Mouse (Mus musculus) cerebellum, postnatal 14 days (tissue): ENCODE data around the gene Zp2.

ENCODE experiments used
- DNase-seq, 2 experiments: peaks; one replicate each; pipeline ENCODE4 v3.0.0; 2021; ENCODE audit warnings: mixed read lengths in 2 of 2

Gene Zp2

DNA sequence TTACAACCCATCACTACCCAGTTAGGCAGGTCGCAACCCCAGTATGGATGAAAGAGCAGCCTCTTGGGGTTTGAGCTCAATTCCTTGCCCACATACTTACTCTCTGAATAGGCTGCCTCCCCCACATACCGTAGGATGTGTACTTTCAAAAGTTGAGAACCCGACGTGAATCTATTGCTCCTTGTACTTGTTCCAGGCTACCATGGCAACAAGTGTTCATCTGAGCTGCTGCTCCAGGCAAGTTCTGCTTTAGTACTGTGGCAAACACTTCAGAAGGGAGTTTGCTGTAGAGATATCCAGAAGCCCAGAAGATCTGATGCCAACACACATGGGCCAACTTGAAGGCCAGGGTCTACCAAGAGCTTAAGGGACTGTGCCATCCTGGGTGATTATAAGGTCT, 16.1 kb downstream of the Zp2 start:
- no peak for DNase-seq

DNA sequence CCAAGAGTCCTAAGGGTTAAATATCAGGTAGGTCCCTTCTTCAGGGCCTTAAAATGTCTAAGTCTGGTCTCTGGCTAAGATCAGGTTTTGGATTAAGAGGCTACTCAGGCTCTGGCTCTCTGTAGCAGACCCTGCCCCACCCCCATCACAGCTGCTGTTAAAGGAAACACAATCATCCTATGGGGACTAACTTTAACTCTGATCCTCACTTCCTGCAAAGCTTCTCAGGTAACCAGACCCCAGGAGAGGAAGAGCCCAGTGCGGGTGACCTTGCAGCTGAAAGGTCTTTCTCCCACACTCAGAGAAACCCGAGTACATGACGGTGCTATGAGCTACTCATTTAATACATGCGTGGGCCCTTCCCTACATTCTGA, 17.4 kb downstream of the Zp2 start:
- no peak for DNase-seq

DNA sequence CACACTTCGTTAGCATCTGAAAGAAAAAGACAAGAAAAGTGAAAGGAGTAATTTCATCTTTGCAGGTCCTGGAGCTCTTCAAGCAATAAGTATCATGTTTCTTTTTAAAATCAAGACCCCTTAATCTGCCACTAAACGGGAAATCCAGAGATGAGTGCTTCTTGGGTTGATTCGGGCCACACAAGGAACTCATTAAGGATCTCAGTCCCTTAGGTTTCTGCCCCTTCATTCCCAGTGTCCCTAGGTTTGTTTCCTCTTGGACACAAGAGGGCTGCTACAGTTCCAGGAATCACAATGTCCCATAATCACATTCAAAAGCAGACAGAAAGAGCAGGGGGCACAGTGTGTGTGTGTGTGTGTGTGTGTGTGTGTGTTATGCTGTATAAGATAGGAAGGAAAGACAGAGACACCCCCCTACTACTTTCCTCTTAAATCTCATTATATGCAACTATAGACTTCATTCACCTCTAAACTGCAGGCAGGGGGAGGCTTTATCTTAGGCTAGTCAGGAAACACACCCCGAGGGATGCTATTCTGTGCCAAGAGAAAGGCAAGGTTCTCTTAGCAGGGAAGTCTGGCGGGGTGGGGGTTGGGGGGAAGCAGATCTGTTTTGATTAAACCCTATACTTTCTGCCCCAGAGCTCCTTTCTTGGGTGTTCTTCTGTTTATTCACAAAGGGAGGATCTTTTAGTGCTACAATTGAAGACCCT, 18.0 kb downstream of the Zp2 start:
- DNase-seq: no peak

DNA sequence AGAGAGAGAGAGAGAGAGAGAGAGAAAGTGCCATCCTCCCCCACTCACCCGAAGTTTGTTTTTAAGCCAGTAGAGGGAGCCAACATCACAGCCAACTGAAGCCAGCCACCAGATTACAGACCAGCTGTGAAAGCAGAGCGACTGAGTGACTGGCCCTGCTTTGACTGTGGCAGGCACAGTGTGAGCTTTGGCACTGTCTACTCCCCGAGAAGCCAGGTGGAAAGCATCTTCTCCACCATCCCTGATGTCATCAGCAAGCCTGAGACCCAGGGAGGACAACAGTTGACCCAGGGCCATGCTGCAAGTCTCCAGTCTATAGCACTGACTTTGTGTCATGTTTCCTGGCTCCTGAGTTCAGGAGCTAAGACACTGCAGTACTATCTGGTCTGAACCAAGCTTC, 20.2 kb downstream of the Zp2 start:
- peak; percentile 79 to 82 for DNase-seq

DNA sequence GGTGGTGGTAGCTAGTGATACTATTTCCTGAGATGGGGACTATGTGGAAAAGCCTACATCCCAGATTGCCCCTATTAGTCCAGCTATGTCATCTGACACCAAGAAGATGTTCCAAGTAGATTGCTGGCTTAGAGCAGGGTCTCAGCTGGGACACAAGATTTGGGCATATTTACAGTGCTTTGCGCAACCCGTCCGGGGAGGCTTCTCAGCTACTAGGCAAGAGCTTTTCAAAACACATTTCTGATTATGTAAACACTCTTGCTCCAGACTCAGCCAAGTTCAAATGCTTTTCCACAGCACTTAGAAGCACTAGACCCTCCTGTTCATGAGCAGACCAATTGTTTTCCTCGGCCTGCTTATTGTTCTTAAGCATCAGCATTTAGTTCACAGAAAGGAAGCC, 21.3 kb downstream of the Zp2 start:
- DNase-seq: no peak

DNA sequence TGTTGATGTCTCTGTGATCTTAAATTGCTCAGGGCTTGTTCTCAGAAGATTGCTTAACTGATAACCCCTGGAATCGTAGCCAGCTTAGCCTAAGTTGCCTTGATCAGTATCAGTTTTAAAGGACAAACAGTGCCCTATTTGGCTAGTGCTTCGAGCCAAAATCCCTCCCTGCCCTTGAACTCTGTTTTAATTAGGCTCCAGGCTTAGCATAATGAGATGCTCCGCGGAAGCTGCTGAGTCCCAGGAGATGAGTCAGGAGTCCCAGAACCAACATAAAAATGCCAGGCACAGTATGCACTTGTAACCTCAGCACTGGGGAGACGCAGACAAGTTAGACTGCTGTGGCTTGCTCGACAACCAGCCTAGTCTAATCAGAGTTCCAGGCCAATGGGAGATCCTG, 27.6 kb downstream of the Zp2 start:
- DNase-seq: no peak

DNA sequence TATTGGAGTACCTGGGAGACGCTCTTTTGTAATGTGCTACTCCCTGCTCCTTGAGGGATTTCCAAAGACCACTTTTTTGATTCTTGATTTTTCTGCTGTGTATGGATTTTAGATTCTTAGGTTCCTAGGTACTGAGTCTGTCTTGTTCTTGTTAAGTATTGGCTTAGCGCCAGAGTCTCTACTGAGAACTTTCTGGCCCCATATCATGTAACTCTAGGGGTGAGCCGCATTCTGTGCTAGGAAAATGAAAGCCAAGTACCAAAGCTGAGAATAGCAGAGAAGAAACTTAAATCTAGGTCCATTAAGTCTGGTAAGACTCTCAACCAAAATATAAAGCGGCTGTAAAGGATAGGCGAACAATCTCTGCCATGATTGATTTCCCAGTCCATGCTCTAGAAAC, 28.1 kb downstream of the Zp2 start:
- no peak for DNase-seq

DNA sequence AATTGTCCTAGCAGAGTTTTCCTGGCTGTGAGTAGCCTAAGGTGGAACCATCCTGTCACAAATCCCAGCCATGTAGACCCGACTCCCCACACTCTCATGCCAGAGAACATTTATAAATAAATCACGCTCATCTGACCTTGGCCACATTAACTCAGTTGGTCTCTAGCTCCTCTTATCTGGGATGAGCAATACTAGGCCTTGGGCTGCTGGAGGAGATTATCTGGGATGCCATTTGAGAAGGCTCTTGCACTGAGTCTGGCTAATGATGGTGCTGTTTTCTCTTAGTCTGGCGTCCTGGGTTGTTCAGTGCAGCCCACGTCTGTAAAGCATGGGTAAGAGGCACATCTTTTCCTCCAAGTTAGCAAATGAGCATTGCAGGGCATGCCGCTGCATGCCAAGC, 35.4 kb downstream of the Zp2 start:
- no peak for DNase-seq

DNA sequence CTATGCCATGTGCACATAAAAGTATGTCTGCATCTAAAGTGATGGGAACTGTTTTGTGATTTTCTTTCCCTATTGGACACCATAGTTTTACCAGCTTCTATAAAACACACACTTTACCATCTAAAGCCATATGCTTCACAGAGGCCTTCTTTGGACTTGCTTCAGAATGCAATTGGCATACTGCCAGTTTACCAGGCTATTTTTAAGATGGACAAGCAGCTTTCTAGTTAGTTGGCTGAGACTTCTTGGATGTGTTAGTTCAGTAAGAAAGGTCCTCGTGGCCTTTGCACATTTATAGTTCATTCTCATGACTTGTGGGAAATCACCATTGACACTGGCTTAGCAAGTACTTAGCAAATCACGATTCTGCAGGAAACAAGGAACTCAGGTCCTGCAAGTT, 38.7 kb downstream of the Zp2 start:
- peak; percentile 30 to 64 for DNase-seq

DNA sequence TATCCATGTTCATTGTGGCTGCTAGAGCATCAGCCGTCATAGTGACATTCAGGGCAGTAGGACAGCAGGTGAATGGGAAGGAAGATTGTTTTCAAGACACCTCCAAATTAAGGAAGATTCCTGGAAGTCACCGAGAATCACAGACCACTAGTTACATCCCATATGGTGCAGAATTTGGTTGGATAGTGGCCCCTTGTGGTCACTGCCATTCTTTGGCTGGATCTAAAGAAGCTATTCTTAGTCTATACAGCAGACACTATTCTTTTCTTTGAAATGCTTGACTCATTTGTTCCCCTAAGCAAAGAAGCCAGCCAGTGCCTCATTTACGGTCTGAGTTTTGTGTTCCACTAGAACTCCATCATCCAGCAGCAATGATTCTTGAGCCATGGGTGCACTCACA, 40.1 kb downstream of the Zp2 start:
- peak; percentile 36 to 51 for DNase-seq

GRCm38 (mm10) chr7:120103019-120103567, 42.0 kb downstream of the Zp2 start:
- peak; percentile 14 to 45 for DNase-seq

DNA sequence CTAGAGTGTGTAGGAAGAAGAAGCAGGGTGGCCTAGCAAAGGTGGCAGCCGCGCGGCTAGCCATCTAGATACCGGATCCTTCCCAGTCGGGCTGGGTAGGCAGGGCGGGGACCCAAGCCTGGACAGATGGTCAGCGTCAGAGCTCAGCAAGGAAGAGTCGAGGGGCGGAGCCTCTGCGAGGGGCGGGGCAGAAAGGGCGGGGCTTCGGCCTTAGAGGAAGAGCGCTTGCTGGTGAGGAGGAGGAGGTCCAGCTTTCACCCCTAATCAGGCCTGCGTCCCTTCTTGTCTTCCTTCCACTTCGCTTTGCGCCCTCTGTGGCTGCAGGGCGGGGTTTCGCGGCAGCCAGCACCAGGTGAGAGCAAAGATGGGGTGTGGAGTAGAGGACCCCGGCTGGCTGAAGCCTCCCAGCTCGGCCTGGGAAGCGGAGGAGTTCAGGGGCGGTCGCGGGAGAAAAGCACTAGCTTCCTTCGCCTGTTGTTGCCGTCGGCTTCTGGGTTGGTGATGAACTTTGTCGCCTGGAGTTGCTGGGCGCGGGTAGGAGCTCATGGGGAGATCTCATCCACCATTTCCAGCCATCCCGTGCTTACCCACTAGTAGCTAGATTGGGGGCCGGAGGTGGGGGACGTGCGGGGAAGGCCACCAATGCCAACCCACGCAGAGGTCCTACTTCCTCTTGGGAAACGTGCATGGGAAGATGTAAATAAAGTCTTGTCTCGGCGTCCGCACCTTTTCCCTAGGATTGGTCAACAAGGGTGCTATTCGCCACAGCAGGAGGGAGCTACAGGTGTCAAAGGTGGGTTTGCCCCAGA, 42.7 kb downstream of the Zp2 start, which contains the start of gene Tmem159:
Gene Tmem159 (plus strand): TSS at position 190 of the 809 bp plus-strand sequence.
- peak; percentile 91 to 93 for DNase-seq

- peak; percentile 76 to 86 for DNase-seq
Measured at GRCm38 (mm10) chr7:120098403-120098802, 46.7 kb downstream of the Zp2 start.

GRCm38 (mm10) chr7:120097845-120098244, 47.2 kb downstream of the Zp2 start:
- DNase-seq: peak; percentile 81 to 82

- no peak for DNase-seq
Measured at GRCm38 (mm10) chr7:120095180-120095579, 49.9 kb downstream of the Zp2 start, which contains the start of gene Dnah3. Gene Dnah3 (minus strand): TSS chr7:120095280.

GRCm38 (mm10) chr7:120094216-120094615, 50.9 kb downstream of the Zp2 start:
- peak in 1 of 2 experiments; percentile 20 for DNase-seq

- DNase-seq: no peak
Measured at GRCm38 (mm10) chr7:120093033-120093432, 52.1 kb downstream of the Zp2 start.

GRCm38 (mm10) chr7:120080177-120080576, 64.9 kb downstream of the Zp2 start:
- no peak for DNase-seq
